Mouse (Mus musculus) testis, adult 2 months (tissue): ENCODE measurements around the gene Trmt11.

Source experiments
- CTCF ChIP-seq: fragments of 200-500 bp; IDR thresholded peaks from 2 replicates; pipeline ENCODE4 v1.5.1; 2012; ENCODE audit warnings: low read depth, mild to moderate bottlenecking, inconsistent platforms, low read length, moderate library complexity; ENCODE audit not compliant: control insufficient read depth, insufficient read depth, insufficient replicate concordance
- POLR2A ChIP-seq: fragments of 200-500 bp; IDR thresholded peaks from 2 replicates; pipeline ENCODE4 v1.6.1; 2012; ENCODE audit warnings: low read depth, mild to moderate bottlenecking, inconsistent platforms, low read length, moderate library complexity; ENCODE audit not compliant: control insufficient read depth

DNA sequence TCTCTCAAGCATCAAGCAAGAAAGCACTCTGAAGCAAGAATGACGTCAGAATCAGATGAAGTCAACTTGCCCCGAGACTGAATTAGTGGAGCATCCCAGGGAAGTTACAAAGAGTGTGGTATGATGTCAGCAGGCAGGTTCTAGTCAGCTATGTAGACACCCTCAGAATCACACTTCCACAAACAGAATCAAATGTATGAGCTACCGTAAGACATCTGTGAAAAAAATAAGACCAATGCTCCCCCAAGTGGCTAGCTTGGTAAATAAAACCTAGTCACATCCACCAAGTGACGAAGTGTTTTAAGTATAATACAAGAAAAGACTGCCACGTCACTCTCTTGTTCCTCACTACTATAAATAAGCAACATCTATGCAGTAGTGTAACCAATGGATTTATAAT is 13.5 kb downstream of the Trmt11 start:
- TF ChIP-seq POLR2A (no peak), CTCF (no peak)
